Mouse (Mus musculus): ENCODE measurements around the gene Trcg1. TPM values are rescaled to one million over a fixed set of nuclear protein-coding genes. Genes with fewer than 3 reads are reported as not detected.

Trcg1 gene
- polyA plus RNA-seq, 1 experiment = not detected

DNA sequence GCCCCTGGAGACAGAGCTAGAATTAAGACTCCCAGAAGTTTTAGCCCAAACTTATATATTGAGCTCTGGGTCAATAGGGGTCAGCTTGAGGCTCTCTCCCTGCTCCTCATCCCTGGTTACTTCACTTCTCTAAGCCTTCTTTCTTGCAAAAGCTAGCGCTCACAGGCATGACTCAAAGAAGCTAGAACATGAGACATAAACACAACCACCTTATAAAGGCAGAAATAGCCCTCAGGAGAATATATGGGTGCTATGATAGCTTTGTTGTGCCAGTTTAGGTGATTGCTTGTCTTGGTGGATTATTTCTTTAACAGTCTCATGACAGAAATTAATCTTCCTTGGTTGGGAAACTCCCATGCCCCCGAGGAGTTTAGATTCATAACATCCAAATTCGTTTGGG lies 58.5 kb downstream of the Trcg1 start:
- Histone ChIP-seq H3K4me3 (ENCODE audit: insufficient read depth, low read depth, low read length) (no peak overlapping the region), H3K4me1 (ENCODE audit: control insufficient read depth, insufficient read depth, low read length) (no peaks in the 10 kb centered on the region), H3K27ac (ENCODE audit: insufficient read depth, low read depth, low read length) (no peak overlapping the region)
- TF ChIP-seq POLR2A (IDR thresholded peaks at IDR 0.05; ENCODE audit: insufficient read depth, low read depth, low read length) (no peak), CTCF (IDR thresholded peaks at IDR 0.05; ENCODE audit: insufficient read depth, low read depth, low read length) (no peak)
- WGBS = 85% methylated on average over 3 of the region's 3 CpGs

DNA sequence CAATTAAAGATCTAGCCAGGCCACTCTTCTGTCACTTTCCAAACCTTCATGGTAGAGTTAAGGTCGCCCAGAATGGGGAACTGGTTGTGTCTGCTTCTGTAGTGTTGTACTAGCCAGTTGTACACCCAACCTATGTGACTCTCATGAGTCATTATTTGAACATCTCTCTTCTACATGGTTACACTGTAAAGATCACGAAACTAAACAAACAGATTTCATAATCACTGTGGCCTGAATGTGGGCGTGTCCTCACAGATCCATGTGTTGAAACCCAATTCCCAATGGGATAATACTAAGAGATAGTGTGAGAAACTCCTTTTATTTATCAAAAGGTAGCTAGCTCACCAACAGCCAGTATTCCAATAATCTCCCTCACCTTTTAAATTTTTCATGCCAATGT lies 59.3 kb downstream of the Trcg1 start:
- Histone ChIP-seq H3K27ac (ENCODE audit: insufficient read depth, low read depth, low read length) (no peak overlapping the region), H3K4me3 (ENCODE audit: insufficient read depth, low read depth, low read length) (no peak overlapping the region), H3K4me1 (ENCODE audit: control insufficient read depth, insufficient read depth, low read length) (no peaks in the 10 kb centered on the region)
- whole genome bisulfite sequencing = 91% methylated on average over 3 of the region's 3 CpGs
- no peak for TF ChIP-seq CTCF (IDR thresholded peaks at IDR 0.05; ENCODE audit: insufficient read depth, low read depth, low read length)
- no peak for TF ChIP-seq POLR2A (IDR thresholded peaks at IDR 0.05; ENCODE audit: insufficient read depth, low read depth, low read length)

DNA sequence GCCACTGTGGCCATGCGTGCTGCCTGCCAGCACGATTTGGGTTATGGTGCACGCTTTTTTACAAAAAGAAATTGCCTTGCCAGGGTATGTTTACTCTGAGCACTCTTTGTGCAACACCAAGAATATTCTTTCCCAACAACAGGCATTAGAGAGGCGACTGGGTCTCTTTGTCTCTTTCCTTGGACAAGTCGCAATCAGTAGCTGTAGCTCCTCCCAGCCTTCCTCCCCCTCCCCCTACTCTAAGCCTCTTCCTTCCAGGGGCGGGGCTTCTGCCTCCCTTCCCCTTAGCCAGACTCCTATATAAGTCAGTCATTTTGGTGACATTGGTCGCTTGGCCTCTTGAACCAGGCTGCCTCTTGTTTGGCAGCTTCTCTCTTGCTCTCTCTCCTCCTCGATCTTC lies 59.9 kb downstream of the Trcg1 start:
- no peak overlapping the region for H3K4me3 ChIP-seq (ENCODE audit: insufficient read depth, low read depth, low read length)
- H3K27ac ChIP-seq (ENCODE audit: insufficient read depth, low read depth, low read length) = no peak overlapping the region
- H3K4me1 ChIP-seq (ENCODE audit: control insufficient read depth, insufficient read depth, low read length) = no peaks in the 10 kb centered on the region
- 33% methylated on average over 8 of the region's 8 CpGs for WGBS
- no peak for TF ChIP-seq CTCF (IDR thresholded peaks at IDR 0.05; ENCODE audit: insufficient read depth, low read depth, low read length)
- no peak for TF ChIP-seq POLR2A (IDR thresholded peaks at IDR 0.05; ENCODE audit: insufficient read depth, low read depth, low read length)

DNA sequence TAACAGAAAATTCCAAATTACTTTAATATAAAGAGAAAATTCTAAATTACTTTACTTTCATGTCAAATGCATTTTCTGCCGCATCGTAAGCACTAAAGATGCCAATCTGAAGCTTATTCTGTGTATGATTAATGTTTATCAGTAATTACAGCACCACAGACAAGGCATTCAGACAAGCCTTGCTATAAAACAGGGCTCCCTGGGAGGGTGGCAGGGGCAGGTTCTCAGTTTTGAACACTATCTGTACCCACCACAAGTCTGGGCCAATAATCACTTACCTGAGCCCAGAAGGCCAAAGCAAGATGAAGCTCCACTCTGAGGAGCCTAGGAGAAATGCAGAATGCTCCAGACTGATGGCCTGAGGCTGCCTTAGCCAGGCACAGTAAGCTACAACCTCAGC lies 61.6 kb downstream of the Trcg1 start:
- Histone ChIP-seq H3K4me3 (ENCODE audit: insufficient read depth, low read depth, low read length) (no peak overlapping the region), H3K4me1 (ENCODE audit: control insufficient read depth, insufficient read depth, low read length) (no peaks in the 10 kb centered on the region), H3K27ac (ENCODE audit: insufficient read depth, low read depth, low read length) (no peak overlapping the region)
- WGBS = 100% methylated on average over 2 of the region's 2 CpGs
- TF ChIP-seq CTCF (IDR thresholded peaks at IDR 0.05; ENCODE audit: insufficient read depth, low read depth, low read length) (no peak), POLR2A (IDR thresholded peaks at IDR 0.05; ENCODE audit: insufficient read depth, low read depth, low read length) (no peak)

Other genes with a start within 250 kb of the Trcg1 start
- not detected in 2 replicates for gene Ptpn9, start 241.6 kb upstream of the Trcg1 start, polyA plus RNA-seq (2012; ENCODE audit: insufficient read depth, insufficient read length, low replicate concordance, missing spikeins)
- gene Sin3a, start 164.5 kb upstream of the Trcg1 start, polyA plus RNA-seq (2012; ENCODE audit: insufficient read depth, insufficient read length, low replicate concordance, missing spikeins) = not detected in 2 replicates
- not detected in 2 replicates for gene Man2c1, start 105.9 kb upstream of the Trcg1 start, polyA plus RNA-seq (2012; ENCODE audit: insufficient read depth, insufficient read length, low replicate concordance, missing spikeins)
- not detected in 2 replicates for gene Neil1, start 88.3 kb upstream of the Trcg1 start, polyA plus RNA-seq (2012; ENCODE audit: insufficient read depth, insufficient read length, low replicate concordance, missing spikeins)
- gene Commd4, start 78.2 kb upstream of the Trcg1 start, polyA plus RNA-seq (2012; ENCODE audit: insufficient read depth, insufficient read length, low replicate concordance, missing spikeins) = not detected in 2 replicates
- not detected in 2 replicates for gene 1700017B05Rik, start 26.1 kb downstream of the Trcg1 start, polyA plus RNA-seq (2012; ENCODE audit: insufficient read depth, insufficient read length, low replicate concordance, missing spikeins)
- gene Ppcdc, start 203.6 kb downstream of the Trcg1 start, polyA plus RNA-seq (2012; ENCODE audit: insufficient read depth, insufficient read length, low replicate concordance, missing spikeins) = not detected in 2 replicates
- not detected in 2 replicates for gene Scamp5, start 231.5 kb downstream of the Trcg1 start, polyA plus RNA-seq (2012; ENCODE audit: insufficient read depth, insufficient read length, low replicate concordance, missing spikeins)

All from olfactory bulb, adult 2 months (tissue).